Mouse (Mus musculus) thymus, postnatal 10 days (tissue): Measurements from ENCODE around the gene Zfp790.
A peak's percentile ranks its signal among the peaks of the same experiment; 100 is the strongest.

Experiments used
- DNase-seq, 2 experiments: peaks; one replicate each; pipeline ENCODE4 v3.0.0; 2021; ENCODE audit warnings: low spot score in 2 of 2

Zfp790 gene

DNA sequence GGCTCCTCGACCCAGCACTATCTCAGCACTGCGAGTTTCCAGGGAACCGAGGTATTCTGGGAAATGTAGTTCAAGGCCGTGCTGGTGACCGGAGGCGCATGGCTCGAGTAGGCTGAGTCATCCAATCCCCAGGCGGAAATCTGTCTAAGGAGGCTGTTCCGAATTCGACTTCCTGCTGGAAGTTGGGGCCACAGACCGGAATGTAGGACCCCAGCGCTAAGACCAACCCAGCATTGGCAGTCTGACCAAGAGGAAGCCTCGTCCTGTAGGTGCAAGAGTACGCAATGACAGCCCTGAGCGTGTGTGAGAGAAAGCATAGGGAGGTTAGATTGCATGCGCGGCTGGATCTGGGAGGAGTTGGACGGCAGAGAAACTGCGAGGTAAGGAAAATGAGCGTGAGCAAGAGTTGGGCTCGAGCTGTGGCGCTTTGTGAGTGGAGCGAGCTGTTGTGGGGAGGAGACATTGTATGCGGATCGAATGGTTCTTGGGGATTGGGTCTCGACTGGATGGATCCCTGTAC, at the start of gene Zfp790:
Gene Zfp790 (plus strand): TSS at position 205 of the 520 bp plus-strand sequence.
- peak; percentile 75 to 79 for DNase-seq

DNA sequence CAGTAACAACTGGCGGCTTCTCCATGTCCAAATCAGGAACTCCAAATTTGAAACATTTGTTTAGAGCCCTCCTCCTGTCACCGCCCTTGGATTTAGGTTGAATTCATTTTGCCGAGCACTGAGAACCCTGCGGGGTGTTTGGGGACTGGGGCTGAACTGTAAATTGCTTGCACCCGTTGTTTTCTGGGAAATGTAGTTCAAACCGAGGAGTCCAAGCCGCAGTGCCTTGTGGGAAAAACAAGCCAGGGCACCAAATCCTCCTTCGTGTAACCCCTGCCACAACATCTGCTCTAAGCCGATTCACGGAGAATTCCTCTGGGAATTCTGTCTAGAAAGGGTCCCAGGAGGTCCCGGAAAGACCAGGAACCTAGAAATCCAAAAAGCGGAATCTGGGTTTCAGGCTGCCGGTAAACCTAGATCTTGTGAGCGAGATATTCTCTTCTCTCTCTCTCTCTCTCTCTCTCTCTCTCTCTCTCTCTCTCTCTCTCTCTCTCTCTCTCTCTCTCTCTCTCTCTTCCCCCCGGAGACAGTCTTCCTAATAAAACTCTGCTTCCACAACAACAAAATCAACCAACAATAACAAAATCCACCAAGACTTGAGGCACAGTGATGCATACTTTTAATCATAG, 48.7 kb upstream of the Zfp790 start:
- peak; percentile 68 to 76 for DNase-seq

DNA sequence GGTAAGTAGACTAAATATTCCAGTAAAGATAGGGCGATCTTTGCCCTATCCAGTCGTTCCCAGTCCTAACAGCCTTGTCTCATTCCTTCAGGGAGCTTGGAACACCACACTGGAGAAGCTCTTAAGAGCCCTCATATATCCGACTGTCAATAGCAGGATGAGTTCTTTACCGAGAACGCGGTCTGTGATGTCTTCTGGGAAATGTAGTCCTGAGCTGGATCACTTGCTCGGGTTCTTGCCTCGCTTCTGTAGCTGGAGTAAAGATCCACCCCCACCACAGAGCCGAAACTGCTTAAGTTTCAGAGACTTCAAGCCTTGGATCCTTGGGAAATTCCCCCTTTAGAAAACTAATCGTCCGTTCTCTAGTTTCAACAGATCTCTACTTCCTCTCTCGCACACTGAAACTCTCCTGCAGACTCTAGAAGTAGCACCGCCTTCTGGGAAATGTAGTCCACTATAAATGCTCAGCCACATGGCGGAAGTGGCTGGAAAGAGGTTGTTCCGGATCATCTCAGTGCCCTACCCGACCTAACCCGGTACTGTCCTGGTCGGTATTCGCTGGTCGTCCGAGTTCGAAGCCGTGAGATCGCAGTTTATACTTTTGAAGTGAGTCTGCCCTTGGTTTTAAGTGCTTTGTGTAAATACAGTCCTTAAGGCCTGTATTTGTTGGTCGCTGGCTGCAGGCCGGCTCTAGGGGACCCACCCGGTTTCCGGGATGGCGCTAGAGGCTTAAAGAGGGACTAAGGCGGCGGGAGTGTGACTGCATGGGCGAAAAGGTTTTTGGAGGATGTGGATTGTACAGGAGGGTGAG, 47.6 kb upstream of the Zfp790 start, which contains the start of gene Zfp84:
Gene Zfp84 (plus strand): TSS at position 463 of the 811 bp plus-strand sequence.
- DNase-seq, result peak; percentile 81 to 82

DNA sequence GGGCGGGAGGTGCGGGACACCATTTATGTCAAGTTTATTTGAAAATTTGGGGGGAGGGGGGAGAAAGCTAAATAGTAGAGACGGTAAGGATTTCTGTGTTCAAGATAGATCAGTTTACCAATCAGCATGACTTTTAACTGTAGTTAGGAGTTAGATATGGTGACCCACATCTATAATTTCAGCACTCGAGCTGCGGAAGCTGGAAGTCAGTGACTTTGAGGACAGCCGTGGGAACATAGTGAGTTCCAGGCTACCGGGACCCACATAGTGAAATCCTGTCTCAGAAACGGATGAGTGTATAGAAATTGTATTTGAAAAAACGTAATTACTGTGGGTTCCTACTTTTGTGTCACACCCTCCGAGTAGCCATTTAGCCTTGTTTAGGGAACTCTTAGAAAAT, 46.9 kb upstream of the Zfp790 start:
- DNase-seq, result no peak

DNA sequence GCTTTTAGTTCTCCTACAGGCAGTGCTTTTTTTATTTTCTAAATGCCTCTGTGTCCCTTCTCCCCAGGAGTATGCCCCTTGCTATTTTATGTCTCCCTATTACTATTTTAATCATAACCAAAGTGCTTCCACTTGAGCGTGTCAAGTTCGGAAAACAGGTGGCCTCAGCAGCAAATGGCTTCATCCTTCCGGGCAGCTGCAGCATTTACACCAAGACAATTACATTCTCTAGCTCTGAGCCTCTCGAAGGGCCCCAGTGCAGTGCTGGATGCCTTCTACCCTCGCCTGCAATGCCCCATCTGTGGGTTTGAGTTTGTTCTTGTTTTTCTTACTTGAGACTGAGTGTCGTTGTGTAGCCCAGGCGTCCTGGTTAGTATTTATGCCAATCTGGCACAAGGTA, 42.4 kb upstream of the Zfp790 start:
- no peak for DNase-seq

DNA sequence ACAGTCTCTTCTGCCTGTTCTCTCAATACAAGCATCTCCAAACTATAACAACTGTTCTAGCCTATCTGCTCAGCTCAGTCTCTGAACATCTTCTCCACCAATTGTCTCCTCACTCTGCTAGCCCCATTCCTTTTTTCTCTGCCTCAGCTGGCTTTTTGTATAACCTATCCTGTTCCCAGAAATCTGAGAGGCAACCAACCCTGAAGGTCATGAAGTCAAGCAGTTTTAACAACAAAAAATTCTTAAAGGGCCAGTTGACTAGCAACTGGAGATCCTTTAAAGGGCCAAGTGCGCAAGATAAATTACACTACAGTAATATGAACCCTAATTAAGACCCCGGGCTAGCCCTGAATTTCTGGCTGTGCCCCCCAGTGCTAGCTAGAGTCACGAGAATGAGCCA, 41.5 kb upstream of the Zfp790 start:
- DNase-seq, result no peak

DNA sequence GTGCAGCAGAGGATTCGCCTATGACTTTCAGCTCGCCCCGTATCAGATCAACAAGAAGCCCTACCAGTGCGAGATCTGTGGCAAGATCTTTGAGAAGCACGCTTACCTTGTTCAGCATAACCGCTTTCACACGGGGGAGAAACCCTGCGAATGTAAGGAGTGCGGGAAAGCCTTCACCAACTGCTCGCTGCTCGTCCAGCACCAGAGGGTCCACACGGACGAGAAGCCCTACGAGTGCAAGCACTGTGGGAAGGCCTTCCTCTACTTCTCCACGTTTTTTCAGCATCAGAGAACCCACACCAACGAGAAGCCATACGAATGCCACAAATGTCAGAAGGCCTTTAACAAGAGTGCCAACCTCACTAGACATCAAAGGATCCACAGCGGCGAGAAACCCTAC, 39.3 kb upstream of the Zfp790 start:
- DNase-seq, result no peak

DNA sequence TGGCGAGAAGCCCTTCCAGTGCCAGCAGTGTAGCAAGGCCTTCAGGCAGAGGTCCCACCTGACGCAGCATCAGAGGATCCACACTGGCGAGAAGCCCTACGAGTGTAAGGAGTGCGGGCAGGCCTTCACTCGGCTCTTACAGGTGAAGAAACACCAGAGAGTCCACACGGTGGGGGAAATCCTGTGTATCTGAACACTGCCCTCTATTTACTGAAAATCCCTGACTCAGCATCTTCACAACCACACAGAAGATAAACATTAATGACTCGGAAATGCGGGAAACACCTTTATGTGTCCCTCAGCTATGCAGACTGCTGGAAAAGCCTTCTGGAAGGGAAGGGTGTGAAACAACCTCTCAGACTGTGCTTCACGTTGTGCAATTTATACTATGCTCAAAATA, 38.5 kb upstream of the Zfp790 start:
- DNase-seq, result no peak

DNA sequence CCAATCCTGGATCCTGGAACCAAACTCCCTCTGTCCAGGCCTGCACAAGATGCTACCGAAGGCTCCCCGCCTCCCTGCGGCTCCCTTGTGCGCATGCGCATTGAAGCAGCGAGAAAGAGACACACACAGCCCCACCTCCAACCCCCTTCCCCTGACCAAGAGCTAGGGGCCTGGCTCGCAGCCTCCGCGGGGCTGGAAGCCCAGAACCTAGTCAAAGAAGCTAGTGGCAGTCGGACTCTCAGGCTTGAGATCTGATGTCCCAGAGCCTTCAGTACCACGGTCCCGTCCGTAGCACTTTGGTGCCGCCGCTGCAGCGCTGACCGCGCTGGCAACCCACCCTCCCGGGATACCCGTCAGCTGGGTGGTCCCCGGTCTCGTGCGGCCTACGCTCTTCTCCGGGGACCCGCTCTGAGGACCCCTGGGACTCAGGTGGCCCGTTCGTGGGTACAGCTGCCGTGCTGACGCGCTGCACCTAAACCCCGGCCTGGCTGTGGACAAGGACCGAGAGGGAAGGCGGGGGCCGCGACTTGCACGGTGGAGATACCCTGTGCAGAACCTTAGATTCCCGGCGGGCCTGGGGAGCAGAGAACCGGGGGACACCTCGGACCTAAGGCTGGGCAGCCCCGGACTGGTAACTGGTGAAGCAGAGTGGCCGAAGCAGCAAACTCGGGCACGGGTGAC, 31.9 kb upstream of the Zfp790 start, which contains the start of gene Zfp30:
Gene Zfp30 (plus strand): TSS at position 128 of the 681 bp plus-strand sequence.
- peak; percentile 50 to 66 for DNase-seq

DNA sequence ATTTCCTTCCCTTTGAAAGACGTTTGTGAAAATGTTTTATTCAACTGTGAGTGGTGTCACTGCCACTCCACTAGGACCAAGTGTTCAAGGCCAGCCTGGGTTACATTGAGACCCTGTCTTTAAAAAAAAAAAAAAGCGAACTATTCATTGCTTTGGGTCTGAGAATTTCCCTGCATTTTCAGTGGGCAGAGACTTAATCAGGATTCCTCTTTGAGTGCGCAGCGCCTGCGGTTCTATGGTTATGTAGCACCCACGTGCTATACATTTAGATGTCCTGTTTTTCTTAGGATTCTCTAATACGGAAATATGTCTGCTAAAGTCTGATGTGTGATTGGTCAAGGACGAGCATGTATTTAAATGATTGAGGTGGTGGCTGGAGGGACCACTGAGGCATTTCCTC, 30.9 kb upstream of the Zfp790 start:
- no peak for DNase-seq

DNA sequence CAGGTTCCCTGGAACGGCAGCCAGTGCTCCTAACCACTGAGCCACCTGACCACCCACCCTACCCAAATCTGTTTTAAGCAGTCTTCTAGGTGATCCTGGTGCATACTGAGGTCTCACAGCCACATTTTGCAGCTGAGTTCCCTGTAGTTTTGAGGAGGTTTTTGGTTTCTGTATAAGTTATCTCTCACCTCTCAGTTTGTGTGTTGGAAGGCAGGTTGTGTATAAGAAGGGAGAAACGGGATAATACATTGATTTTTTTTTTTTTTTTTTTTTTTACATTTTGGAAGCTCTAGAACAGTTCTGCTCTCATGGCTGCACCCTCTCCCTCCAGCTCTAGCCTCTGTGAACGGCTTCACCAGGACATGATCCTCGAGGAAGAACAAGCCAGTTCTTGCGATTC, 30.0 kb upstream of the Zfp790 start:
- no peak for DNase-seq

DNA sequence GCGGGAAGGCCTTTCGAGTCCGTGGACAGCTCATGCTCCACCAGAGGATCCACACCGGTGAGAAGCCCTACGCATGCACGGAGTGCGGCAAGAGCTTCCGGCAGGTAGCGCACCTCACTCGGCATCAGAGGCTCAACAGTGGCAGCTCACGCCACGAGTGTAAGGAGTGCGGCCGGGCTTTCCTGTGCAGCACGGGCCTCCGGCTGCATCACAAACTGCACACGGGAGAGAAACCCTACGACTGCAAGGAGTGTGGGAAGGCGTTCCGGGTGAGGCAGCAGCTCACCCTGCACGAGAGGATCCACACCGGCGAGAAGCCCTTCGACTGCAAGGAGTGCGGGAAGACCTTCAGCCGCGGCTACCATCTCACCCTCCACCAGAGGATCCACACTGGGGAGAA, 23.0 kb upstream of the Zfp790 start:
- peak in 1 of 2 experiments; percentile 5 for DNase-seq

DNA sequence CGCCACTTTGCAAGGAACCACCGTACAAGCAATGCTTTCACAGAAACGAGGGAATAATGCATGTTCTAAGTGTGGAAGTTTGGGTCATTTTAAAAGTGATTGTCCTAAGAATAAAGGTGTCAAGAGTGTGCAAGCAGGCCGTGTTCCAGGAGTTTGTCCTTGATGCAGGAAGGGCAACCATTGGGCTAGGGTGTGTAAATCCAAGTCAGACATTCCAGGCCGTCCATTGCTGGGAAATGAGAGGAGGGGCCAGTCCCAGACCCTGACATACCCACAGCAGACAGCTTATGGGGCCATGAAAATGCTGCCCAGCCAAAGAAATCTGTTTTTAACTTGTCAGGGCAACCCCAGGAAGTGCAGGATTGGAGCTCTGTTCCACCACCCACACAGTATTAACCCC, 8.9 kb upstream of the Zfp790 start:
- no peak for DNase-seq

DNA sequence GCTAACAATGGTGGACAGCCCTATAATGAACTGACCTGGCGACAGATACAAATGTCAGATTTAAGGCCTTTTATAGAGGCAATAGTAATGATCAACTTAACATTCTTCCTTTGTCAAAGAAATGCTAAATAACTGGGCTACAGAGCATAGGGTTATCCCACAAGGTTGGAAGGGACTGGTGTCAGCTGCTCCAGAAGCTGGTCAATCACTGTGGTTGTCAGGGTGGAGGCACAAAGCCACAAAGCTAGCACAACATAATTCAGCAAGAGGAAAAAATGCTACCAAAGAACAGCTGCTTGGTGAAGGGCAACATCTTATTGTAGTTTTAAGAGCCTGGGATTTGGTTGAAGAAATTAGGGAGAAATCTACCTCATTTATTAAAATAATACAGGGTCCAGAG, 3.7 kb upstream of the Zfp790 start:
- no peak for DNase-seq

DNA sequence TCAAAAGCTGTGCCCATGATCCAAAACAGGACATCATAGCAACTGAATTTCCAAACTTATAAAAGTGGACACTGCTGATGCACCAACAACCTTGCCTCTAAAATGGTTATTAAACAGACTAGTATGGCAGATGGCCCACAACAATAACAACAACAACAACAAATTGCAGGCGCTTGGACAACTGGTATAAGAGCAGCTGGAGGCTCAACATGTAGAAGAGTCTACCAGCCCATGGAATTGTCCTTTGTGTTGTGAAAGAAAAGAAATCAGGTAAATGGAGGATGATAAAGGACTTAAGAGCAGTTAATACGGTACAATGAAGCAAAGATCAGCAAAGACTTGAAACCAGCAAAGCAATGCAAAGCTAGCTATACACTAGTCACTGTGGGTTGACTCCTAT, 1.5 kb upstream of the Zfp790 start:
- no peak for DNase-seq

DNA sequence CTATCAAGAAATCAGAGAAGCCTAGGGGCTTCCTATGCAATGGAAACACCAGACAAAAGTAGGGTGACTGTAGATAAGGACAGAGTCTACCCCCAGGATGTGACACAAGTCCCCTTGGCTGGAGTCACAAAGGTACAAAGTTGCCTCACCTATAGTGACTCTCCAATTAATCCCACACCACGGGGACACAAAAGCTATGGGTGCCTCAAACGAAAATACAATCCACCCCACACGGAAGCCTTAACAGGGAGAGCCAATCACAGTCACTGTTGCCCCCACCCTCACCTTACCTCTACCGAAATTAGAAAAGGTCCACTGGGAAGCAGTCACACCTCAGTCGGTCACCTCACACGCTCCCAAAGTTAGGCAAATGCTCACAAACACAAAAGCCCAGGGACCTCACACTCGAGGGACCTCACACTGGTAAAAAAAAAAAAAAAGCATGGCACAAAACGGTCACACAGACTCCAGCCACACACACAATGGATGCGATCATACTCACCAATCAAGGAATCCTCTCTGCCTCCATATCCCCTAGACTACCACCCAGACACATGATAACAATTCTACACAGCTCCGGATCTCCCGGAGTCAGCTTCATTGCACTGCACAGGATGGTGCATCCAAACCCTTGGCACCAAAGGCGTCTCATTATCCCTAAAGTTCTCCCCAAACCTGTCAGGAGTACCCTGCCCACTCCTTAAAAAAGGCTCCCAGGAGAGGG, 691 bp upstream of the Zfp790 start:
- peak in 1 of 2 experiments; percentile 6 for DNase-seq

DNA sequence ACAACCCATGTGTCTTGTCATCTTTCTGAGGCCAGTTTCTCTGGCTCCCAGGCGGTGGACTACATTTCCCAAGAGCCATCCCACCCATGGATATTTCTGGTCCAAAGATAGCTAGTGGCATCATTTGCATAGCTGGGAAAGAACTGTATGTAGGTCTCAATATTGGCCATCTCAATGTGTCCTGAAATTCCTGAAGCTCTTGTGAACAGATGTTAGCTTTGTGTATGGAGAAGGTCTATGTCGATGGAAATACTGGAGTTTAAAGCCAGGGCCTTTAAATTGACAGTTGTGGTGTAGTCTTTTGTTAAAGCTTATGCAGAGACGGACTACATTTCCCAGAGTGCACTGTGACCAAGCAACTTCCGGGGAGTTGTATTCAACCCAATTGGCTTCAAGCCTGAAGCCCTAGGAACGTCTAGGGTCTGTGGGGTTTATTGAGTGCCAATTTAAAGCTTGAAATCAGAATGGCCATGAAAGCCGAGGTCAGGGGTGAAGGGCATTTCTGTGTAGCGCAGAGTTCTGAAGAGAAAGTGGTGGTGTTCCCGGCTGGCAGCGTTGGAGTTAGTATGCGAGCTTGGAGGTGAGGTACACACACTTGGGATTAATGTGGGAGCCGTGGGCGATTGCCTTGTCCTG, 2.8 kb downstream of the Zfp790 start:
- DNase-seq, result peak; percentile 55 to 71

DNA sequence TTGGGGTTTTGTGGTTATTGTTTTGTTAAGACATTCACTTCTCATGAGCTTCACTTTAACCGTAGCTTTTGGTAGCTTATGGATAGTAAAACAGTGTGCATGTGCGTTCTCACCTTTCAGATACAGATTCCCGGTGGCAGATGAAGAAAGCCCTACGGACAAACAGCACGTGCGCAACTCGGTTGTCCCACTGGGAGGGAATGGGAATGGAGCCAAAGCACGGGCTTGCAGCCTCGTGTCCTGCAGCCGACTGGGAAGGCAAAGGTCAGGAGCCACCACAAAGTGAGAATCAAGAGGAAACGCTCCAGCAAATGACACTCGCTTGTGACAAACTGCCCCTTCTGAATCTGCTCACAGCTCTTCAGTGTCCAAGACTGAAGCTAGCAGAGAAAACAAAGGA, 12.1 kb downstream of the Zfp790 start:
- no peak for DNase-seq

DNA sequence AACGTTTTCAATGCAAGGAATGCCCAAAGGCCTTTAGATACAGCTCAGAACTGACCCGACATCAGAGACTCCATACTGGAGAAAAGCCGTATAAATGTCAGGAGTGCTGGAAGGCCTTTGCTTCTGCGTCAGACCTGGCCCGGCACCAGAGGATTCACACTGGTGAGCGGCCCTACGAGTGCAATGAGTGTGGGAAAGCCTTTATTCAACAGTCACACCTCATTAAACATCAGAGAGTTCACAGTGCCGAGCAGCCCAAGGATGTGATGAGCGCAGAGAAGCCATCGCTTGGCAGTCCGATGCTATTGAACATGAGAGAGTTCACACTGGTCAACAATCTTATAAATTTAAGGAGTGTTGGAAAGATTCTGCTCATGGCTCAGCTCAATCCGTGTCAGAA, 13.9 kb downstream of the Zfp790 start:
- DNase-seq, result no peak

DNA sequence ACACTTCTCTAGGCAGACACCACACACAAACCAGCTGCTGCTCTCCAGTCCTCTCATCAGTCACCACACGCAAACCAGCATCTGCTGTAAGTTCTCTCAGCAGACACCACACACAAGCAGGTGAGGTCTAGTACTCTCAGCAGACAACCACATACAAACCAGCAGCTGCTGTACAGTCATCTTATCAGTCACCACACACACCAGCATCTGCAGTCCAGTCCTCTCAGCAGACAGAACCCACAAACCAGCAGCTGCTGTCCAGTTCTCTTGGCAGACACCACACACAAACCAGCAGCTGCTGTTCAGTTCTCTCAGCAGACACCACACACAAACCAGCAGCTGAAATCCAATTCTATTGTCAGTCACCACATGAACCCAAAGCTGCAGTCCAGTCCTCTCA, 20.9 kb downstream of the Zfp790 start:
- DNase-seq, result no peak

DNA sequence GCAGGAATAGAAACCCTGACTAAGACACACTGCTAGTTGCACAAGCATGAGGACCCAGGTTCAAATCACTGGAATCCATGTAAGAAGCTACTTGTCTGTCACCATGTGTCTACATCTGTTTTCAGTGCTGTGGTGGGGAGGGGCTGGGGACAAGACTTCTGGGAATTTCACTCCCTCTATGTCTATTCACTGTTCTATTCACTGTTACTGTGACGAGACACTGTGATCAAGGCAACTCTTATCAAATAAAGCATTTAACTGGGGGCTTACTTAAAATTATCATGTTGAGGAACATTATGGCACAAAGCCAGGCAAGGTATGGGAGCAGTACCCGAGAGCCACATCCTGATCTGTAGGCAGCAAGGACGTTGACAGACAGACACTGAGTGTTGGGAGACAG, 23.3 kb downstream of the Zfp790 start:
- DNase-seq, result no peak
